Mouse (Mus musculus) lung, embryonic 16.5 days (tissue): ENCODE results near the gene Fgfr2. TPM values are rescaled to one million over a fixed set of nuclear protein-coding genes. Genes with fewer than 3 reads are reported as not detected.

ENCODE experiments used
- ATAC-seq: fragments of 200-750 bp; cut with Nextera tagmentation; 2 replicates; pipeline ENCODE4 v1.8.0; 2017; ENCODE audit warnings: low read depth, mild to moderate bottlenecking, moderate library complexity
- H3K27ac ChIP-seq: fragments of 300-500 bp; sonication (generic); 2 replicates; pipeline ENCODE4 v1.5.1; 2014; ENCODE audit warnings: mild to moderate bottlenecking, control low read depth, low read length
- H3K27me3 ChIP-seq: fragments of 300-500 bp; sonication (generic); 2 replicates; pipeline ENCODE4 v1.6.1; 2014; ENCODE audit warnings: low read depth, low read length, mixed read lengths; ENCODE audit not compliant: control insufficient read depth, insufficient read depth
- H3K36me3 ChIP-seq: fragments of 300-500 bp; sonication (generic); 2 replicates; pipeline ENCODE4 v1.6.1; 2014; ENCODE audit warnings: low read length; ENCODE audit not compliant: control insufficient read depth, insufficient read depth
- H3K4me1 ChIP-seq: fragments of 300-500 bp; sonication (generic); replicated peaks from 2 replicates; pipeline ENCODE4 v1.6.1; 2014; ENCODE audit warnings: low read length, mixed read lengths; ENCODE audit not compliant: control insufficient read depth, insufficient read depth
- H3K4me2 ChIP-seq: fragments of 300-500 bp; sonication (generic); 2 replicates; pipeline ENCODE4 v1.6.1; 2014; ENCODE audit warnings: low read depth, low read length, control low read depth
- H3K4me3 ChIP-seq: fragments of 300-500 bp; sonication (generic); 2 replicates; pipeline ENCODE4 v1.5.1; 2014; ENCODE audit warnings: mild to moderate bottlenecking, low read length, control low read depth
- H3K9ac ChIP-seq: fragments of 300-500 bp; sonication (generic); 2 replicates; pipeline ENCODE4 v1.6.1; 2014; ENCODE audit warnings: low read length, control low read depth
- H3K9me3 ChIP-seq: fragments of 300-500 bp; sonication (generic); 2 replicates; pipeline ENCODE4 v1.6.1; 2016; ENCODE audit warnings: low read length; ENCODE audit not compliant: control insufficient read depth
- WGBS: fragments of 180-500 bp; shearing (Covaris S2); extraction: QIAGEN DNeasy Blood & Tissue Kit; methylation state at CpG from one replicate; pipeline ENCODE4 v1.1.7; 2014; 5-methylcytosine and 5-hydroxymethylcytosine counted together
- polyA plus RNA-seq: library from polyadenylated mRNA; unstranded; fragments of >200 nt; fragmentation: Nextera tagmentation; extraction: Ambion mirVana; gene quantifications from 2 replicates; pipeline ENCODE4 v1.2.1, GENCODE M21; 2015

The Fgfr2 gene
- polyA plus RNA-seq, 1 experiment from 2014 or later, result 175 TPM

- H3K27me3 ChIP-seq, result no peaks in the 10 kb centered on the region
- no peak overlapping the region for H3K4me3 ChIP-seq
- no peak overlapping the region for H3K4me2 ChIP-seq
- no peaks in the 10 kb centered on the region for H3K9me3 ChIP-seq
- no peak for ATAC-seq
- H3K9ac ChIP-seq, result no peak overlapping the region
- no peaks in the 10 kb centered on the region for H3K36me3 ChIP-seq
- WGBS, result 58% methylated on average over 3 of the region's 3 CpGs
- H3K27ac ChIP-seq, result no peak overlapping the region
- peaks cover 9% of the 10 kb centered on the region for H3K4me1 ChIP-seq
These were observed 2133.8 kb downstream of the Fgfr2 start for GRCm38 (mm10) chr7:130989371-130989770.

GRCm38 (mm10) chr7:130988146-130988545 lies 2135.0 kb downstream of the Fgfr2 start:
- no peaks in the 10 kb centered on the region for H3K36me3 ChIP-seq
- 21% methylated on average over 5 of the region's 5 CpGs for WGBS
- peaks cover 16% of the 10 kb centered on the region for H3K4me1 ChIP-seq
- peak overlapping the region; percentile 44 for H3K27ac ChIP-seq
- H3K4me2 ChIP-seq, result no peak overlapping the region
- H3K27me3 ChIP-seq, result no peaks in the 10 kb centered on the region
- no peaks in the 10 kb centered on the region for H3K9me3 ChIP-seq
- H3K9ac ChIP-seq, result no peak overlapping the region
- no peak overlapping the region for H3K4me3 ChIP-seq
- peak; percentile 65 for ATAC-seq

GRCm38 (mm10) chr7:130985716-130986115 lies 2137.4 kb downstream of the Fgfr2 start:
- Histone ChIP-seq H3K9ac (no peak overlapping the region), H3K27ac (no peak overlapping the region), H3K4me3 (no peak overlapping the region), H3K9me3 (no peaks in the 10 kb centered on the region), H3K4me2 (no peak overlapping the region), H3K27me3 (no peaks in the 10 kb centered on the region), H3K36me3 (no peaks in the 10 kb centered on the region), H3K4me1 (peaks cover 30% of the 10 kb centered on the region)
- no peak for ATAC-seq
- 58% methylated on average over 3 of the region's 3 CpGs for WGBS

- Histone ChIP-seq H3K36me3 (no peaks in the 10 kb centered on the region), H3K9me3 (no peaks in the 10 kb centered on the region), H3K9ac (no peak overlapping the region), H3K27ac (no peak overlapping the region), H3K4me1 (peaks cover 31% of the 10 kb centered on the region), H3K4me3 (no peak overlapping the region), H3K4me2 (no peak overlapping the region), H3K27me3 (no peaks in the 10 kb centered on the region)
- WGBS, result 50% methylated on average over 12 of the region's 12 CpGs
- ATAC-seq, result no peak
These were observed 2138.0 kb downstream of the Fgfr2 start for GRCm38 (mm10) chr7:130985193-130985592.

GRCm38 (mm10) chr7:130984294-130984693 lies 2138.9 kb downstream of the Fgfr2 start:
- H3K36me3 ChIP-seq, result no peaks in the 10 kb centered on the region
- no peaks in the 10 kb centered on the region for H3K9me3 ChIP-seq
- no peak overlapping the region for H3K4me3 ChIP-seq
- H3K27me3 ChIP-seq, result no peaks in the 10 kb centered on the region
- H3K27ac ChIP-seq, result no peak overlapping the region
- no peak overlapping the region for H3K9ac ChIP-seq
- 68% methylated on average over 7 of the region's 7 CpGs for WGBS
- peak; percentile 28 for ATAC-seq
- peaks cover 32% of the 10 kb centered on the region for H3K4me1 ChIP-seq
- H3K4me2 ChIP-seq, result no peak overlapping the region

- peaks cover 37% of the 10 kb centered on the region for H3K4me1 ChIP-seq
- no peaks in the 10 kb centered on the region for H3K9me3 ChIP-seq
- H3K9ac ChIP-seq, result no peak overlapping the region
- no peaks in the 10 kb centered on the region for H3K36me3 ChIP-seq
- WGBS, result 55% methylated on average over 3 of the region's 3 CpGs
- H3K27me3 ChIP-seq, result no peaks in the 10 kb centered on the region
- H3K4me2 ChIP-seq, result no peak overlapping the region
- H3K4me3 ChIP-seq, result no peak overlapping the region
- ATAC-seq, result peak; percentile 29; the same call in 1 of the 2 replicates
- H3K27ac ChIP-seq, result peak overlapping the region; percentile 53
These were observed 2140.3 kb downstream of the Fgfr2 start for GRCm38 (mm10) chr7:130982881-130983280.

GRCm38 (mm10) chr7:130982371-130982770 lies 2140.8 kb downstream of the Fgfr2 start:
- Histone ChIP-seq H3K4me2 (no peak overlapping the region), H3K27ac (peak overlapping the region; percentile 86), H3K4me3 (no peak overlapping the region), H3K9ac (no peak overlapping the region), H3K27me3 (no peaks in the 10 kb centered on the region), H3K36me3 (no peaks in the 10 kb centered on the region), H3K4me1 (peaks cover 42% of the 10 kb centered on the region), H3K9me3 (no peaks in the 10 kb centered on the region)
- peak; percentile 87 for ATAC-seq
- WGBS, result 26% methylated on average over 4 of the region's 4 CpGs

- no peaks in the 10 kb centered on the region for H3K36me3 ChIP-seq
- H3K4me2 ChIP-seq, result no peak overlapping the region
- H3K9ac ChIP-seq, result no peak overlapping the region
- 73% methylated on average over 5 of the region's 5 CpGs for WGBS
- H3K4me1 ChIP-seq, result peaks cover 52% of the 10 kb centered on the region
- no peaks in the 10 kb centered on the region for H3K27me3 ChIP-seq
- H3K4me3 ChIP-seq, result no peak overlapping the region
- H3K27ac ChIP-seq, result no peak overlapping the region
- no peaks in the 10 kb centered on the region for H3K9me3 ChIP-seq
- no peak for ATAC-seq
These were observed 2143.0 kb downstream of the Fgfr2 start for GRCm38 (mm10) chr7:130980130-130980529.

- Histone ChIP-seq H3K27ac (no peak overlapping the region), H3K36me3 (no peaks in the 10 kb centered on the region), H3K9ac (0 out of 2 replicates have a peak overlapping the region, but pooled peaks have one; percentile 9), H3K4me3 (no peak overlapping the region), H3K4me2 (no peak overlapping the region), H3K9me3 (no peaks in the 10 kb centered on the region), H3K4me1 (peaks cover 48% of the 10 kb centered on the region), H3K27me3 (no peaks in the 10 kb centered on the region)
- WGBS, result 84% methylated on average over 1 of the region's 1 CpGs
- ATAC-seq, result no peak
These were observed 2144.6 kb downstream of the Fgfr2 start for GRCm38 (mm10) chr7:130978545-130978944.
